Mouse (Mus musculus): ENCODE data around the gene Neurl3.

Gene Neurl3

DNA sequence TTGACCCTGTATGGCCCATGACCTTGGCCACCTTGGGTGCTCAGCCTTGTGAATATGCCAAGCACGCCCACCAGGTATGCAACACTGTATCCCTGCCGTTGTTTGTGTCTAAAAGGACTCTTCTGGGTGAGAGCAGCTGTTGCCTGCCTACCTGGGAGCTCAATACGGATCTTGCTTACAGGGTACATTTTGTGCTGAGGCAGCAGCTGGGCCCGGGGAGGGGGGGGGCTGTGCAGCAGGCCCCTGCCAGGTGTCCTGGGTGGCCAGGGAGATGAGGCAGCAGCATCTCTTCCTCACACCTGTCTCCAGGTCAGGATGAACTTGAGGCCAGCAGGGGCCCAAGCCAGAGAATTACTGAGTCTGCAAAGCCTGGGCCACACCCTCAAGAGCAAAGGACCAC is 23.6 kb upstream of the Neurl3 start:
- no peak for ATAC-seq (ENCODE audit: low TSS enrichment)

DNA sequence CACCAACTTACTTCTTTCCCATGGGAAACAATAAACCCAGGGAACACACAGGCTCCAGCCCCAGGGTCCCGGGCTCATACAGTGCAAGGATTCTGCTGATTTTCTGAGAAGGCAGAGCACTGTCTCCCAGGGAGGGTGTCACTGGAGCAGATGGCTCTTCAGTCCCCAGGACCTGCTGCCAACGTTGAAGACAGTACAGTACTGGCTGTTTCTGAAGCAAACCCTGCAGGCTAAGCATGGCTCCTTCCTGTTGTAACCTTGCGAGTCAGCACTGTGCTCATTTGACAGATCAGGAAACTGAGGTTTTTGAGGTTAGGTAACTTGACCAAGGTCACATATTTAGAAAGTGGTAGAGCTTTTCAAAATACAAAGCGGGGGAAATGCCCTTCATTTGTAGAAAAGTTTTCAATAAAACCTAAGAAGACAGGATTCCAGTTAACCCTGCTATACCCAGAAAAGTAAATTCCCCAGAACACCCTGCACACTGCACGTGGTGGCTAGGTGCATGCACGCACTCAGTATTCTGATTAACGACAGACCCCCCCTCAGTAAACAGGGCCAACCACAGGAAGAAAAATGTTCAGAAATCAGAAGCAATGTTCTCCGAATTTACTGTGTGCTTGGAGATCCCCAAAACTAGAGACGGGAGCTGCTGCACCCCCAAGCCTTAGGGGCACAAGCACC is 22.1 kb upstream of the Neurl3 start:
- ATAC-seq (ENCODE audit: low TSS enrichment), result no peak

DNA sequence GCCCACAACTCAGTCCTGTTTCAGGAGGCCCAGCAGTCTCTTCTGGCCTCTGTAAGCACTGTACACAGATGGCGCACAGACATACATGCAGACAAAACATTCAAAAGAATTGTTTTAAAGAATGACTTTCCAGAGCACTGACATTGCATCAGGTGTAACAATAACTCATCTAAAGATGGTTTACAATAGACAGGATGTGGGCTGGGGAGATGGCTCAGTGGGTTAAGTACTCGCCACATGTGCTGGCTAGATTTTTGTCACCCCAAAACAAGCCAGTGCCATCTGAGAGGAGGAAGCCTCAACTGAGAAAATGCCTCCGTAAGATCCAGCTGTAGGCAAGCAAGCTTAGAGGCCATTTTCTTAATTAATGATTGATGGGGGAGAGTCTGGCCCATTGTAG is 19.9 kb upstream of the Neurl3 start:
- ATAC-seq (ENCODE audit: low TSS enrichment), result no peak

DNA sequence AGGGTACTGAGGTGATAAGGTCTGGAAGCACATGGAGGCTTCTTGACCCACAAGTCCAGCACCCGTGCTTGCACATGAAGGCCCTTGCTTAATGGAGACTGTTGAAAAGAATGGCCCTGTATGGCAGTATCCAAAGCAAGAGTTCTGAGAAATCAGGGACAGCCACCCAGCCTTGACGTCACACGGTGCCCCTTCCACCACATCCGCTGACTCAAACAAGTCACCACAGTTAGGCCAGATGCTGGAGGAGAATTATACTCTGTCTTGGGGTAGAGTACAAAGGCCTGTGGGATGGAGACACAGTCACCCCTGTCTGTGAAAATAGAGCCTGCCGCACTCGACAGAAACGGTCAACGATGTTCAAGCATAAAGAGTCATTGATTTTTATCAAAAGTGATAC is 19.0 kb upstream of the Neurl3 start:
- ATAC-seq (ENCODE audit: low TSS enrichment), result no peak

GRCm38 (mm10) chr1:36281849-36282248 is 7.4 kb upstream of the Neurl3 start:
- no peak for ATAC-seq (ENCODE audit: low TSS enrichment)

DNA sequence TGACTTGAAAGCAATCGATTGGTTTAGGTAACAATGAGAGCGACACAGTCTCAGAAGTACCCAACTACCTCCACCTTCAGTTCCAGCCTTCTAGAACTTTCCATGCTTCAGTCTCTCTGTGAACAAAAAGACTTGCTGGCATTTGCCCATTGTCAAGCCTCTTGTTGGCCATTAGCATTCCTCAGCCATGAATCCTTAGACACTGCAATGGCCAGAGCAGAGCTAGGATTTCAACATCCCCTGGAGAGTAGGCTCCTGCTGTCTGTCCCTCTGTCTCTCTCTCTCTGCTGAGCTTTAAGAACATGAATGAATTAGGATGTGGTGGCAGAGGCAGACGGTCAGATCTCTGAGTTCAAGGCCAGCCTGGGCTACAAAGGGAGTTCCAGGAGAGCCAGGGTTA is 6.5 kb upstream of the Neurl3 start:
- no peak for ATAC-seq (ENCODE audit: low TSS enrichment)

DNA sequence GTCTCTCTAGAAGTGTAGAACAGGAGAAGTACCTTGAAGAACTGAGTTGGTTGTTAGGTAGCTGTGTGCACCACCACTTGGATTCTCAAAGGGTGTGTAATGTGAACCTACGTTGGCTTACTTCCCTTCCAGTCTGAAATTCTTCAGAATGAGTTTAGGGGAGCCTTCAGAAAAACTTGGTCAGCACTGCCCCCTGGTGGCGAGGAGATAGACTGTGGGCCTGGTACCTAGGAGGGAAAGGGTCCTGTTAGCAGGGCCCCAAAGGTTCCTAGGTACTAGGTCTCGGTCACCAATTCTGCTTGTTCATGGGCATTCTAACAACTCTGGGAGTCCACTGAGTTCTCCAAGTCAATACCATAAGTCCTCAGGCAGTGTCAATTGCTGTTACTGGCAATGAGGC is 4.7 kb upstream of the Neurl3 start:
- peak; percentile 93 for ATAC-seq (ENCODE audit: low TSS enrichment)

GRCm38 (mm10) chr1:36277267-36278060 is 3.0 kb upstream of the Neurl3 start:
- ATAC-seq (ENCODE audit: low TSS enrichment), result no peak; the same call in 1 of the 2 replicates

GRCm38 (mm10) chr1:36275635-36276389 is 1.3 kb upstream of the Neurl3 start:
- ATAC-seq (ENCODE audit: low TSS enrichment), result no peak

DNA sequence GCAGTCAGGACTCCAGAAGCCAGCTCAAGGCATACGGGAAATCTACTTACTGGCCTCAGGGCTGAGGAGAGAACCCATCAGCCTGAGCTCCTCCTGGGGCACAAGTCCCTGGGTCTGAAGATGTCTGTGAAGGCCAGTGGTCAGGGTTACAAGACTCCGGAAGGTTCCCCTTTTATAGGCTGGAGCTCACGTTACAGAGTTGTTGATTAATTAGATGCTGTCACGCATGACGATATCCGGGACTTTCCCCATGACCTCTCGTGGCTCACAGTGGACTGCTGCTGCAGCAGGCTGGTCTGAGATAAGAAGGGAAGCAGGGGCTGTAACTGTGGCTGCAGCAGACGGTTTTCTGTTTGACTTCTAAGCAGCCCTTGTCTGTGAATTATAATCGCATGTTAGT is 1.2 kb downstream of the Neurl3 start:
- ATAC-seq (ENCODE audit: low TSS enrichment), result no peak

DNA sequence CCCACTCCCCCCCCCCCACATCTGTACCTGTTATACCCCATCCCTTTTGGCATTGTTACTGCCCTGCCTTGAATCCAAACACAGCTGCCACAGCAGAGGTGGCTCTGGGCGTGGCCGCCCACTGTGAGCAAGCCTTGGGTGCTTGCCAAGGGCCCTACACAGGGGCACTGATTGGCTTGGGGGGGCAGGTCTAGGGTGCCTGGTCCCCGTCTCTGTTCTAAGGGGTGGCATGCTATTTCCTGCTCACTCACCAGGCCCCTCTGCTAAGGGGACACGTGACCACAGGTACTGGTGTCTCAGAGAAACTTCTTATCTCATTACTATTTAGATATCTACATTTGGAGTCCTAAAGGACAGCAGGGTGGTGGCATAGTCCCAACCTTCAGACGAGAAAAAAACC is 1.9 kb downstream of the Neurl3 start:
- ATAC-seq (ENCODE audit: low TSS enrichment), result no peak

DNA sequence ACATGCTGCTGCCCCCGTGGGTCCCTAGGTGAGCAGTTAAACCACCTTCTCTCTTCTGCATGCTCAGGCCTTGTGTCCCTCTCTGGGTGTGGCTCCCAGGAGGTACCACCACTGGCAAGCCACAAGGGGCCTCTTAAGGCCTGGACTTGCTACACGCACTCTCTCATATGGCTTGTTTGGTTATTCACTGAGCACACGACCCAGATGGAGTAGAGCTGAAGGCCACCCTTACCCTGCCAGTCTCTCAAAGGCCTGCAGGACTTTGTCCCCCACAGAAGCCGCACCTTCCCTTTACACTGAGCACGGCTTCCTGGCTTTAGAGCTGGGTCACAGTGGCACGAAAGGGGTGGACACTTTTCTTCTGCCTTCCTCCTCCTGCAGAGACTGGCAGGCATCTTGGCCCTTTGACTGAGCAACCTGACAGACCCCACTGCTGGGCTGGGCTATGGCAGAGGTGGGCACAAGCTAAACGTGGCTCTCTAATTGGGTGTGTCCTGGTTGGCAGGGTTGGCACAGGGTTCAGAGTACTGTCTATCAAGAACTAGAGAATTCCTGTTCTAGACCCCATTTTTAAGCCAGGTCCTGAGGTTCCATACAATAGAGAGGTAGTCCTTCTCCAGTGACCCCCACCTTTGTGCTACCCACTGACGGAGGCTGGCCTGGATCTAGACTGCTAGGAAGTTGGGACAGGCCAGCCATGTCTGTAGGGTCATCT is 2.8 kb downstream of the Neurl3 start:
- ATAC-seq (ENCODE audit: low TSS enrichment), result no peak

- ATAC-seq (ENCODE audit: low TSS enrichment), result no peak
Measured at GRCm38 (mm10) chr1:36270666-36271065, 3.8 kb downstream of the Neurl3 start.

- no peak for ATAC-seq (ENCODE audit: low TSS enrichment)
Measured at GRCm38 (mm10) chr1:36269121-36269795, 5.2 kb downstream of the Neurl3 start.

- no peak for ATAC-seq (ENCODE audit: low TSS enrichment)
Measured at GRCm38 (mm10) chr1:36267595-36267994, 6.9 kb downstream of the Neurl3 start.

- no peak for ATAC-seq (ENCODE audit: low TSS enrichment)
Measured at GRCm38 (mm10) chr1:36266293-36266692, 8.2 kb downstream of the Neurl3 start.

DNA sequence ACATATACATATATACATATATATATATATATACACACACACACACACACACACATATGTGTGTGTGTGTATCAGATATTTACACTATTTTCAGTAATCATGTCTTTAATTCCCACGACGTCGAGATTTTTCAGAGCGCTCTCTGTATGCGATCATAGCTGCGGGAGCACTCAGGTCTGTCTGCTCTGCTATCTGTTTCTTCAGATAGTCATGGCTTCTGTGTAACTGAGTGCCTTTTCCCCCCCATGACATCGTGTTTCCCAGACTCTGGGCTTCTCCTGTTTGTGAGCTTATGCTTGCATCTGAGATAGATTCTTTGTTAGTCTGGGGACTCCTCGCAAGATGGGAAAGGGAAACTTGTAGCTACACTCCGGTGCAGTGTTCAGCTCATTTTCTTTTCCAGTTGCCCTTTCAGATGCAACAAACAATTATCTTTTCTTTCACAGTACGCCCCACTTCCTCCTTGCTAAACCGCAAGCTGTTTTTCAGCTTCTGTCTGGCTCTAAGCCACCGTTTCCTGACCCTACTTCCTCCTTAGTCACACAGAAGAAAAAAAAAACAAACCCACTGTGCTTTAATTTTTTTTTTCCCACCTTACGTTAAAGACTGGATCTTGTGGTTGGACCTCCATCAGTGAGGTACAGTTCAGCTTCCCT is 10.5 kb downstream of the Neurl3 start:
- no peak for ATAC-seq (ENCODE audit: low TSS enrichment)

GRCm38 (mm10) chr1:36261708-36262504 is 12.6 kb downstream of the Neurl3 start:
- peak; percentile 34; the same call in 1 of the 2 replicates for ATAC-seq (ENCODE audit: low TSS enrichment)

DNA sequence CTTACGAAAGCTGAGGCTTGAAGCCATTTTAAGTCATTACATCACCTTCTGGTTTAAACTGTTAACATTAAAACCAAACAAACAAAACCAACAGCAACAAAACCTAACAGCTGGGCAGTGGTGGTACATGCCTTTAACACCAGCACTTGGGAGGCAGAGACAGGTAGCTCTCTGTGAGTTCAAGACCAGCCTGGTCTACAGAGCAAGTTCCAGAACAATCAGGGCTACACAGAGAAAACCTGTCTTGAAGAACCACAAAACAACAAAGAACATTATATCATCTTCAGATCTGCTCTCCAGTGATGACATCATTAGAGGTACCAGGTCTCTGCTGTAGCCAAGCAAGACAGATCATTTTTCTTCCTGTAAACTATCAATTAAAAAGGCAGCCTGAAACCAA is 14.1 kb downstream of the Neurl3 start:
- no peak for ATAC-seq (ENCODE audit: low TSS enrichment)

DNA sequence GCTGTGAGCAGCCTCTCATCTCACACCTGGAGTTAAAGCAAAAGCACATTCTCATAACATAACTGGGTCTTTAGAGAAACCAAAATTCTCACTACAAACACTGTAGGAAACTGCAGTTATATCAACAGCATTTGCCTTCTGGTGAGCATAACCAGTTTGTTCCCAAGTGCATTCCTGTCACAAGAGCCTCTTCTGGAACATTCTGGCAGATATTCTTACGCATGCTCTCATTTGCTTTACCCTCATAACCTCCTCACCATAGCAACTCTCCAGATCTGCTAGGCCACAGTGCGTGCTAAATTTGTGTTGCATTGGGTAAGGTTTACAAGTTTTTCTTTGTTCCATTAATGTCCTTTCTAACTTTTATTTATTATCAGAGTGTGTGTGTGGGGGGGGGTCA is 15.2 kb downstream of the Neurl3 start:
- no peak for ATAC-seq (ENCODE audit: low TSS enrichment)

Data from frontal cortex, adult (tissue).